Mouse (Mus musculus): ENCODE results near the gene Lhx6. TPM values are rescaled to one million over a fixed set of nuclear protein-coding genes. Genes with fewer than 3 reads are reported as not detected.

Gene Lhx6
- polyA plus RNA-seq, 1 experiment, result not detected

DNA sequence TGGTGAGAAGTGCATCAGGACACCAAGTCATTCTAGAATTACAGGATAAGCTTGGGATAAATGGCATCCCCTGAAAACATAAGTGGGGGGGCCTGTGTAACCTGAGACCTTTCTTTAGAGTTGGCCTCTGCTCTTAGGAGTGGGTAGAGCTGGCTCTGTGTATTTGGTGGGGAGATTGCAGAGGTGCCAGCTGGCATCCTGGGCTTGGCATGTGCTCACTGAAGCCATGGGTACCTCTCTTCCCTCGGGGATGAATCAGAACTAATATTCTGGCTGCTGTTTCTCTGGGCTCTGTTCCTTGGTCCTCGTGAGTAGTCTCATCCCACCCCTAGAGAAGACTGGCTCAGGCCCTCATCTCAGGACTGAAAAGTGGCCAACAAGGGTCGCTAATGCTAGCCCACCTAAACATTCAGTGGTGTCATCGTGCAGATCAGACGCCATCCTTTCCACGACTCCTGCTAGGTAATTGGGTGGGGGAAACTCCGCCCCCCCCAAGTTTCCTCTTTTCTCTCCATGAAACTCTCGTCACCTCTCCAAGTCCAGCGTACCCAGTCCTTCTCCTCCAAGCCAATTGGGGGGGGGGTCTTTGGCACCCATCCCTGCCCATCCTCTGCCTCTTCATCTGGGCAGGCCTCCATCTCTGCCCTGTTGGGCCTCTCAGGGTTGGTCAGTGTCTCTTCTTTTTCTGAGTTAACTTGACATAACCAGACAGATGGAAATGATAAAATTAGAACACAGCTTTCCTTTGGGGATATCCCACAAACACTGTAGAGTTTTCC, 22.2 kb downstream of the Lhx6 start:
- TF ChIP-seq POLR2A (IDR thresholded peaks at IDR 0.05; ENCODE audit: insufficient read depth, low read depth, low read length), result no peak
- TF ChIP-seq CTCF (IDR thresholded peaks at IDR 0.05; ENCODE audit: insufficient read depth, low read depth, low read length), result no peak
- WGBS, result 76% methylated on average over 9 of the region's 9 CpGs
- Histone ChIP-seq H3K27ac (ENCODE audit: insufficient read depth, low read depth, low read length) (no peak overlapping the region), H3K4me1 (ENCODE audit: control insufficient read depth, insufficient read depth, low read length) (no peaks in the 10 kb centered on the region), H3K4me3 (ENCODE audit: insufficient read depth, low read depth, low read length) (no peak overlapping the region)

DNA sequence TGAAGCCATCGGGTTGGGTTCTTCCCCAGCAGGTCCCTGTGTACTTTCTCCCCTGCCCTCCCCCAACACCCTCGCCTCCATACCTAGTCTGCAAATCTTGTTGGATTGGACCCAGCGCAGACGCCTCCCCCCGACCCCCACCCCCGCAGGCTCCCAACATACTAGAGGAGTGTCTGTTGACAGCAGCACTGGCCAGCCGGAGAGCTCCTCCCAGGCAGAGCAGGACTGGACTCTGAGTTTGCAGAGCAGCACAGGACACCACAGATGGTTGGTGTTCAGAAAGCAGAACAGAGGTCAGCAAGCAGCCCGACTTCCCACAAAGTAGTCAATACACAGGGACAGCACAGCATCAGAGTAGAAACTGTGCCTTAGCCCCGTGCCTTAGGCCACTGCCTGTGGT, 23.8 kb downstream of the Lhx6 start:
- Histone ChIP-seq H3K4me1 (ENCODE audit: control insufficient read depth, insufficient read depth, low read length) (peaks cover 8% of the 10 kb centered on the region), H3K4me3 (ENCODE audit: insufficient read depth, low read depth, low read length) (no peak overlapping the region), H3K27ac (ENCODE audit: insufficient read depth, low read depth, low read length) (no peak overlapping the region)
- 54% methylated on average over 9 of the region's 9 CpGs for WGBS
- no peak for TF ChIP-seq CTCF (IDR thresholded peaks at IDR 0.05; ENCODE audit: insufficient read depth, low read depth, low read length)
- TF ChIP-seq POLR2A (IDR thresholded peaks at IDR 0.05; ENCODE audit: insufficient read depth, low read depth, low read length), result no peak

- 14% methylated on average over 11 of the region's 11 CpGs for WGBS
- peaks cover 8% of the 10 kb centered on the region for H3K4me1 ChIP-seq (ENCODE audit: control insufficient read depth, insufficient read depth, low read length)
- TF ChIP-seq POLR2A (IDR thresholded peaks at IDR 0.05; ENCODE audit: insufficient read depth, low read depth, low read length) (no peak), CTCF (IDR thresholded peaks at IDR 0.05; ENCODE audit: insufficient read depth, low read depth, low read length) (no peak)
- H3K27ac ChIP-seq (ENCODE audit: insufficient read depth, low read depth, low read length), result no peak overlapping the region
- no peak overlapping the region for H3K4me3 ChIP-seq (ENCODE audit: insufficient read depth, low read depth, low read length)
These were observed 27.9 kb downstream of the Lhx6 start for GRCm38 (mm10) chr2:36077160-36077761.

- Histone ChIP-seq H3K27ac (ENCODE audit: insufficient read depth, low read depth, low read length) (no peak overlapping the region), H3K4me3 (ENCODE audit: insufficient read depth, low read depth, low read length) (no peak overlapping the region), H3K4me1 (ENCODE audit: control insufficient read depth, insufficient read depth, low read length) (peaks cover 8% of the 10 kb centered on the region)
- WGBS, result 94% methylated on average over 5 of the region's 5 CpGs
- TF ChIP-seq CTCF (IDR thresholded peaks at IDR 0.05; ENCODE audit: insufficient read depth, low read depth, low read length) (no peak), POLR2A (IDR thresholded peaks at IDR 0.05; ENCODE audit: insufficient read depth, low read depth, low read length) (no peak)
These were observed 30.0 kb downstream of the Lhx6 start for GRCm38 (mm10) chr2:36075210-36075609.

- no peak overlapping the region for H3K27ac ChIP-seq (ENCODE audit: insufficient read depth, low read depth, low read length)
- TF ChIP-seq POLR2A (IDR thresholded peaks at IDR 0.05; ENCODE audit: insufficient read depth, low read depth, low read length), result no peak
- TF ChIP-seq CTCF (IDR thresholded peaks at IDR 0.05; ENCODE audit: insufficient read depth, low read depth, low read length), result no peak
- peaks cover 8% of the 10 kb centered on the region for H3K4me1 ChIP-seq (ENCODE audit: control insufficient read depth, insufficient read depth, low read length)
- 74% methylated on average over 3 of the region's 3 CpGs for WGBS
- no peak overlapping the region for H3K4me3 ChIP-seq (ENCODE audit: insufficient read depth, low read depth, low read length)
These were observed 31.4 kb downstream of the Lhx6 start for GRCm38 (mm10) chr2:36073781-36074180.

DNA sequence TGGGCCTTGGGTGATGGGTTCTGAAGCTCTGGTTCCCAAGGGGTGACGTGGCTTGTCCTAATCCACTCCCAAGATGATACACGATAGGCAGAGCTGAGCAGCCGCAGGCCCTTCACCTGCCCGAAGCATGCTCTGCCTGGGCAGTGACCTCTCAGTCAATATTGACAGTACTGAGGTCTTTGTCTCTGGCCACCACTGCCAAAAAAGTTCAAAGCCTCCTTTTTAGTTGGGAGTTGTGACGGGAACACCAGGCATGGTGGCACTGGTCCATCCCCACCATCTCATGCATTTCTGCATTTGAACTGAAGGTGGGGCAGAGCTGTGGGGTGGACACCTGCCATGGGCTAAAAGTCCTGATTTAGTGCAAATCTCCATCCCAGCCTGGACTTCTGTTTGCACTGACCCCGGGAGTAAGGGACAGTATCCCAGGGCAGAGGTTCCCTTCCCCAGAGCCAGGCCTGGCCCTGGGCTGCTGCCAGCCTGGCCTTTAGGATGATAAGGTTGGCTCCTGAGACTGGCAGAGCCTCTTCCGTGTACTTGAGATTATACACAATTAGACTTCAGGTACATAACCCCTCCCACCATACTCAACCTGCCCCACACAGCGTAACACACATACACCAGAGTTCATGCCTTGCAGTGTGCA, 33.4 kb downstream of the Lhx6 start:
- Histone ChIP-seq H3K4me1 (ENCODE audit: control insufficient read depth, insufficient read depth, low read length) (no peaks in the 10 kb centered on the region), H3K4me3 (ENCODE audit: insufficient read depth, low read depth, low read length) (no peak overlapping the region), H3K27ac (ENCODE audit: insufficient read depth, low read depth, low read length) (no peak overlapping the region)
- no peak for TF ChIP-seq CTCF (IDR thresholded peaks at IDR 0.05; ENCODE audit: insufficient read depth, low read depth, low read length)
- WGBS, result 90% methylated on average over 8 of the region's 8 CpGs

- TF ChIP-seq CTCF (IDR thresholded peaks at IDR 0.05; ENCODE audit: insufficient read depth, low read depth, low read length) (no peak), POLR2A (IDR thresholded peaks at IDR 0.05; ENCODE audit: insufficient read depth, low read depth, low read length) (no peak)
- WGBS, result 47% methylated on average over 9 of the region's 9 CpGs
- Histone ChIP-seq H3K27ac (ENCODE audit: insufficient read depth, low read depth, low read length) (no peak overlapping the region), H3K4me1 (ENCODE audit: control insufficient read depth, insufficient read depth, low read length) (no peaks in the 10 kb centered on the region), H3K4me3 (ENCODE audit: insufficient read depth, low read depth, low read length) (no peak overlapping the region)
These were observed 38.1 kb downstream of the Lhx6 start for GRCm38 (mm10) chr2:36067132-36067531.

- H3K4me3 ChIP-seq (ENCODE audit: insufficient read depth, low read depth, low read length), result no peak overlapping the region
- no peak for TF ChIP-seq POLR2A (IDR thresholded peaks at IDR 0.05; ENCODE audit: insufficient read depth, low read depth, low read length)
- TF ChIP-seq CTCF (IDR thresholded peaks at IDR 0.05; ENCODE audit: insufficient read depth, low read depth, low read length), result no peak
- H3K27ac ChIP-seq (ENCODE audit: insufficient read depth, low read depth, low read length), result no peak overlapping the region
- 82% methylated on average over 5 of the region's 5 CpGs for WGBS
- no peaks in the 10 kb centered on the region for H3K4me1 ChIP-seq (ENCODE audit: control insufficient read depth, insufficient read depth, low read length)
These were observed 43.8 kb downstream of the Lhx6 start for GRCm38 (mm10) chr2:36061409-36061808.

DNA sequence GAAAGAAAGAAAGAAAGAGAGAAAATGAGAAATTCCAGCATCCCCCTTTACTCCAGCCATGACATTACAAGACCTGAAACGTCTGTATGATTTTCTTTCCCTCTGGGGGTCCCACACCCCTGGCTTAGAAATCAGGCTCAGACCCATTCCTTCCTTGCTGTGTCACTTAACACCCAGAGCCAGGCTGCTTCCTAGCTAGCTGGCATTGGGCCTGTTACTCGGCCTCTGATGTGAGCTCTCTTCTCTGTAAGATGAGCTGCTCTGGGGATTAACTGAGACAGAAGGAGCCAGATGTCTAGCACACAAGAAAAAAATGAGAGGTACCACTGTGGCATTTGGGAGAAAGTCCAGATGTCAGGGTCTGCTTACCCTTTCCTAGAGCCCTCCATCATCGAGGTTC, 49.0 kb downstream of the Lhx6 start:
- Histone ChIP-seq H3K4me3 (ENCODE audit: insufficient read depth, low read depth, low read length) (no peak overlapping the region), H3K27ac (ENCODE audit: insufficient read depth, low read depth, low read length) (no peak overlapping the region), H3K4me1 (ENCODE audit: control insufficient read depth, insufficient read depth, low read length) (no peaks in the 10 kb centered on the region)
- TF ChIP-seq CTCF (IDR thresholded peaks at IDR 0.05; ENCODE audit: insufficient read depth, low read depth, low read length) (no peak), POLR2A (IDR thresholded peaks at IDR 0.05; ENCODE audit: insufficient read depth, low read depth, low read length) (no peak)
- 75% methylated on average over 3 of the region's 3 CpGs for WGBS
